Mouse (Mus musculus): ENCODE data around the gene Manba.

Manba gene

GRCm38 (mm10) chr3:135485128-135485899, at the start of gene Manba:
Gene Manba, plus strand, starts transcription at chr3:135485611.
- Histone ChIP-seq H3K36me3 (ENCODE audit: control insufficient read depth, insufficient read depth, low read length, poor library complexity, severe bottlenecking) (no peaks in the 10 kb centered on the region), H3K27me3 (ENCODE audit: control insufficient read depth, insufficient read depth, low read length, poor library complexity, severe bottlenecking) (no peaks in the 10 kb centered on the region)
- peak; percentile 74 for DNase-seq (ENCODE audit: low read depth, low spot score)

DNA sequence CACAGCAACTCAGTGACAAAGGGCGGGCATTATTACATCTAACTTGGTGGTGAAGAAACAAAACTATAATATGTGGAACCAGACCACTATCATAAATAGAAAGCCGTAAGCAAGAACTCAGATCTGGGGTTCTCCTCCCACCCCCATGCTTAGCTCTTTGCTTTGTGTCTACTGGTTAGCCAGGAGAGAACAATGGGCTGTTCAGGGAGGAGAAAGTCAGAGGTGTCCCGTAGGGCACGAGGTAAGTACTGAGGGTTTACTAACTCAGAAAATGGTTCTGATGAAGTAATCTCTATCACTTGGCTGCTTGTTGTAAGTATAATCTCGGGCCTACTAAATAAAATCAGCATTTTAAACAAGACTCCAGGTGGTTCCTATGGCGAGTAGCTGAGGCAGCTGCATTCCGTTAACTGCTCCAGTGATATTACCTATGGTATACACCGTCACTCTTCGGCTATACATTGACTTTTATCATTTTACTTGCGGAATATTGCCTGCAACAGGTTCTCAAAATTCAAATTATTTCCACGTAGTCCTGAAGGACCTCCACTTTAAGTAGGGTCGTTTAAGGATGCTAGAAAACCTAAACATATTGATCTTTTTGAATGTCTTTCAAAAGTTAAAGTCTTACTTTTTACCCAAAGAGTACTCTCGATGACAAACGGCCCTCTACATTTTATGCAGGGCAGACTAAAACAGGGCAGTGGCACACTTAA, 48.4 kb upstream of the Manba start:
- DNase-seq (ENCODE audit: low read depth, low spot score) = no peak
- peaks cover 2% of the 10 kb centered on the region; the same call in 1 of the 2 replicates for H3K36me3 ChIP-seq (ENCODE audit: control insufficient read depth, insufficient read depth, low read length, poor library complexity, severe bottlenecking)
- H3K27me3 ChIP-seq (ENCODE audit: control insufficient read depth, insufficient read depth, low read length, poor library complexity, severe bottlenecking) = no peaks in the 10 kb centered on the region

DNA sequence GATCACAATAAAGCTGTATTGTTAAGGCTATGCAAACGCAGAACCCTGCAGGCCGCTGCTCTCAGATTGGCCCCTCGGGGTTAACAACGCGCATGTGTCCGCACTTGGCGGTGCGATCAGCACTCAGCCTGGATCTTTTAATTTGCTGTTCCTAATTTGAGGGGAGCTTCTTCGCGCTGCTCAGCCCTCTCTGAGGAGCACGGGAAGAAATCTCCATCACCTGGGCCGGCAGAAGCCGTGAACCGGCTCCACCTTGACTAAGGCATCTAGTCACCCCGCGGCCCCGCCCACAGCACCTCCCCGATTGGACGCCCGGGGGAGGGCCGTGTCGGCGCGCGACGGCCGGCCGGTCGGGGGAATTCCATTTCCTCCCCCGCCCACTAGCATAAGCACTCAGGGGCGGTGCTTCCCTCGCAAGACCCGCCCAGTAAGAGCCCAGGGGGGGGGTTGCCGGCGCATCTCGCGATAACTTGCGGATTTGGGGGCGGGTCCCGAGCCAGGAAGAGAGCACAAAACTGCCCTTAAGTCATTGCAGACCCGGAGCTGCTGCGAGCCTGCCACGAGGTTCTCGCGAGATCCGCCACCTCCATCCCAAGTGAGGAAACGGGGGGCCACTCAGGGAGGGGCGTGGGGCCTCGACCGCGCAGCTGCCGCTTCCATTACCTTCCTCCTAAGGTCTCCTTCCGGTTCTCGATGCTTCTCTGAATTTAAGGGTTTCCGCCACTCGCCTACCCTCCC, 47.5 kb upstream of the Manba start, which contains the start of gene Ube2d3:
Gene Ube2d3 (plus strand): TSS at position 392 of the 738 bp plus-strand sequence.
- peak; percentile 100 for DNase-seq (ENCODE audit: low read depth, low spot score)
- peaks cover 3% of the 10 kb centered on the region; the same call in 1 of the 2 replicates for H3K36me3 ChIP-seq (ENCODE audit: control insufficient read depth, insufficient read depth, low read length, poor library complexity, severe bottlenecking)
- H3K27me3 ChIP-seq (ENCODE audit: control insufficient read depth, insufficient read depth, low read length, poor library complexity, severe bottlenecking) = no peaks in the 10 kb centered on the region

GRCm38 (mm10) chr3:135438531-135438912, 46.9 kb upstream of the Manba start:
- peak; percentile 95 for DNase-seq (ENCODE audit: low read depth, low spot score)
- H3K27me3 ChIP-seq (ENCODE audit: control insufficient read depth, insufficient read depth, low read length, poor library complexity, severe bottlenecking) = no peaks in the 10 kb centered on the region
- peaks cover 3% of the 10 kb centered on the region; the same call in 1 of the 2 replicates for H3K36me3 ChIP-seq (ENCODE audit: control insufficient read depth, insufficient read depth, low read length, poor library complexity, severe bottlenecking)

GRCm38 (mm10) chr3:135438913-135439531, 46.4 kb upstream of the Manba start:
- peak; percentile 86 for DNase-seq (ENCODE audit: low read depth, low spot score)
- no peaks in the 10 kb centered on the region for H3K27me3 ChIP-seq (ENCODE audit: control insufficient read depth, insufficient read depth, low read length, poor library complexity, severe bottlenecking)
- peaks cover 5% of the 10 kb centered on the region; the same call in 1 of the 2 replicates for H3K36me3 ChIP-seq (ENCODE audit: control insufficient read depth, insufficient read depth, low read length, poor library complexity, severe bottlenecking)

GRCm38 (mm10) chr3:135439651-135440050, 45.8 kb upstream of the Manba start:
- Histone ChIP-seq H3K36me3 (ENCODE audit: control insufficient read depth, insufficient read depth, low read length, poor library complexity, severe bottlenecking) (peaks cover 5% of the 10 kb centered on the region; the same call in 1 of the 2 replicates), H3K27me3 (ENCODE audit: control insufficient read depth, insufficient read depth, low read length, poor library complexity, severe bottlenecking) (no peaks in the 10 kb centered on the region)
- no peak for DNase-seq (ENCODE audit: low read depth, low spot score)

DNA sequence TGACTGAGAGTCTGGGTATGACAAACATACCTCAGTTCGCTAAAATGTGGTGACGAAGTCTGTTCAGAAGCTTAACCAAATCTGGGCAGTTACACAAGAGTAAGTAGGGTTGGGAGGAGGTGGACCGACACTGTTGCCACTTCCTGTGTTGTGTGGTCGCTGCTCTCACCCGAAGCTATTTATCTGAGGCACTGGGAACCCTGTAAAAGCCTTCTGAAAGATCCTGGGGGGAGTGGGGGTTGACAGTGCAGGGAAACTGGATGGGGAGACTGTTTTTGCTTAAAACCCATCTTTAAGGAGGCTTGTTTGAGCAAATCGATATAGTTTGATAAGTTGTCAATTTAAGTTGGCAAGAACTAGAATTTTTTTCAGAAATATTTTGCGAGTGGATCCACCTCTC, 45.2 kb upstream of the Manba start:
- no peaks in the 10 kb centered on the region for H3K27me3 ChIP-seq (ENCODE audit: control insufficient read depth, insufficient read depth, low read length, poor library complexity, severe bottlenecking)
- H3K36me3 ChIP-seq (ENCODE audit: control insufficient read depth, insufficient read depth, low read length, poor library complexity, severe bottlenecking) = peaks cover 5% of the 10 kb centered on the region; the same call in 1 of the 2 replicates
- peak; percentile 82 for DNase-seq (ENCODE audit: low read depth, low spot score)

GRCm38 (mm10) chr3:135440621-135441020, 44.8 kb upstream of the Manba start:
- peaks cover 5% of the 10 kb centered on the region; the same call in 1 of the 2 replicates for H3K36me3 ChIP-seq (ENCODE audit: control insufficient read depth, insufficient read depth, low read length, poor library complexity, severe bottlenecking)
- no peak for DNase-seq (ENCODE audit: low read depth, low spot score)
- H3K27me3 ChIP-seq (ENCODE audit: control insufficient read depth, insufficient read depth, low read length, poor library complexity, severe bottlenecking) = no peaks in the 10 kb centered on the region

DNA sequence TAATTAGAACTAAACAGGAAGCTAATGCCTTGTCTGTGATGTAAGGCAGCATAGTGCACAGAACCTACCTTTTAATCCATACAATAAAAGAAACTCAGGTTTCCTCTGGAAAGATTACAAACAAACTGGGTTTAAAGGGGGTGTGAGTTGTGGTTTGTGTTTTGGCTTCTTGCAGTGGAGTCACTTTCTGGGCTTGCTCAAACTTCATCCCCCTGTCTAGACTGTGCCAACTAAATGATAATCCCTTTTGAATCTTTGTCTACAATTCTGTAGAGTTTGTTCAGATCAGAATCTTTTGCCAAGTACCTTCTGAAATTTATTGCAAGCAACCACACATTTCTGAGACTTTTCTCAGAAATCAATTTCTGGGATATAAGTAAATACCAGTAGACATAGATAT, 40.5 kb upstream of the Manba start:
- Histone ChIP-seq H3K36me3 (ENCODE audit: control insufficient read depth, insufficient read depth, low read length, poor library complexity, severe bottlenecking) (0 out of 2 replicates have a peak, but pooled peaks cover 3% of the 10 kb centered on the region), H3K27me3 (ENCODE audit: control insufficient read depth, insufficient read depth, low read length, poor library complexity, severe bottlenecking) (no peaks in the 10 kb centered on the region)
- DNase-seq (ENCODE audit: low read depth, low spot score) = no peak

DNA sequence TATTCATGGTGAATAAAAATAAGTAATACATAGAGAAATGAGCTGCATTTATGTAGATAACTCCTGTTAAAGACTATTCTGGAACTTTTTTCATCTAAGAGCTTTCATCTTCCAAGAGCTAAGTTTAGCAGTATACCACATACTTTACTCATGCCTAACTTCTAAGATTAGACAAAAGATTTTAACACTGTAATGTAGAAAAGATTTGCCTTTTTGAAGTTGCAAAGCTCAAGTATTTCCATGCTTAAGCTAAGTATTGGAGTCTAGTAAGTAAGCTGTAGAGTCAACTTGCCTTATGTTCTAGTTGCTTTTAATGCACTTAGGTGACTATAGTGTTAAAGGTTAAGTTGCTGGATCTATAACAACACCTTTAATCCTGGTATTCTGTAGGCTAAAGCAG, 26.4 kb upstream of the Manba start:
- no peaks in the 10 kb centered on the region; the same call in 1 of the 2 replicates for H3K27me3 ChIP-seq (ENCODE audit: control insufficient read depth, insufficient read depth, low read length, poor library complexity, severe bottlenecking)
- peaks cover 21% of the 10 kb centered on the region; the same call in 1 of the 2 replicates for H3K36me3 ChIP-seq (ENCODE audit: control insufficient read depth, insufficient read depth, low read length, poor library complexity, severe bottlenecking)
- no peak for DNase-seq (ENCODE audit: low read depth, low spot score)

DNA sequence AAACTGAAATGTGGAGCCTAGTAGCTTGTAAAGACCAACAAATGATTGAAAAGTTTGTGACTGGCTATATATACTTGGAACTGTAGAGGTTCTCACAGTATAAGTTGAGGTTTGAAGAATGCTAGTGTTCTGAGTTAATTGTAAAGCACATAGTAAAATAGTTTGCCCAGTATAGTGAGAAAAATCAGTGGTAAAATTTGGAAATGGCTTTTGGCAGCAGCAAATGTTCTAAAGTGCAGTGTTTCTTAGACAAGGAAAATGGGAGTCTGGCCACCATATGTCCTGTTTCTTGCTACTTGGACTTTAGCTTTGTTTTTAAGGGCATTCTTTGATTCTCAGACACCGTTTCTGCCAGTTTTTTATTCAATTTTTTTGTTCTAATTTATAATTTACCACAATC, 17.0 kb upstream of the Manba start:
- no peak for DNase-seq (ENCODE audit: low read depth, low spot score)
- peaks cover 4% of the 10 kb centered on the region for H3K36me3 ChIP-seq (ENCODE audit: control insufficient read depth, insufficient read depth, low read length, poor library complexity, severe bottlenecking)
- H3K27me3 ChIP-seq (ENCODE audit: control insufficient read depth, insufficient read depth, low read length, poor library complexity, severe bottlenecking) = no peaks in the 10 kb centered on the region

GRCm38 (mm10) chr3:135469146-135469545, 16.3 kb upstream of the Manba start:
- H3K27me3 ChIP-seq (ENCODE audit: control insufficient read depth, insufficient read depth, low read length, poor library complexity, severe bottlenecking) = no peaks in the 10 kb centered on the region
- no peak for DNase-seq (ENCODE audit: low read depth, low spot score)
- H3K36me3 ChIP-seq (ENCODE audit: control insufficient read depth, insufficient read depth, low read length, poor library complexity, severe bottlenecking) = peaks cover 4% of the 10 kb centered on the region

GRCm38 (mm10) chr3:135469974-135470373, 15.4 kb upstream of the Manba start:
- no peak for DNase-seq (ENCODE audit: low read depth, low spot score)

DNA sequence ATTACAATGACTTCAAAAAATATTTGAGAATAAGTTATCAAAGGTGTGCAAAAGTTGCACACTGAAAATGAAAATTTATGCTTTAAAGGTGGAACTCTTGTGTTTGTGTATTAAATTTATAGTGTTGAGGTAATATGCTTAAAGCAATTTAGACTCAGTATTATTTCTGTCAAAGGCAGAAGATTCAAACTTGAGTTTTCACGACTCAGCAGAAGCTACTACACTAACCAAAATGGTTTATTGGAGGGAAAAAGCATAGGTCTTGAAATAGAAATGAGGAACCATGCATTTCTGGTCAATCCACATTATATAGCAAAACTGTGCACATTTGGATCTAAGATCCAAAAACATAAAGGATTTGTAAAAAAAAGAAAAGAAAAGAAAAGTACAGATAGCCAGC, 14.6 kb upstream of the Manba start:
- H3K36me3 ChIP-seq (ENCODE audit: control insufficient read depth, insufficient read depth, low read length, poor library complexity, severe bottlenecking) = peaks cover 3% of the 10 kb centered on the region; the same call in 1 of the 2 replicates
- DNase-seq (ENCODE audit: low read depth, low spot score) = no peak
- H3K27me3 ChIP-seq (ENCODE audit: control insufficient read depth, insufficient read depth, low read length, poor library complexity, severe bottlenecking) = no peaks in the 10 kb centered on the region

More at GRCm38 (mm10) chr3:135469974-135470373, 15.4 kb upstream of the Manba start:
- no peaks in the 10 kb centered on the region for H3K27me3 ChIP-seq (ENCODE audit: control insufficient read depth, insufficient read depth, low read length, poor library complexity, severe bottlenecking)
- peaks cover 3% of the 10 kb centered on the region; the same call in 1 of the 2 replicates for H3K36me3 ChIP-seq (ENCODE audit: control insufficient read depth, insufficient read depth, low read length, poor library complexity, severe bottlenecking)

Data from splenic B cell, adult 2 months (primary cell).